Mouse (Mus musculus) neutrophil, adult 5-6 weeks (primary cell): ENCODE data around the gene 9230110F15Rik. TPM values are rescaled to one million over a fixed set of nuclear protein-coding genes. Genes with fewer than 3 reads are reported as not detected.
"Not testable (repeated sequence)": the region's sequence is repeated elsewhere in the genome, so short reads cannot be mapped to it uniquely, and the experiment has no call there.

Source experiments
- ATAC-seq: fragments of 151-379, 151-347 bp; 2 replicates; pipeline ENCODE4 v1.8.0; 2017; ENCODE audit warnings: mild to moderate bottlenecking, moderate TSS enrichment; ENCODE audit not compliant: insufficient number of reproducible peaks, poor library complexity, low FRiP score, severe bottlenecking; ENCODE audit errors: extremely low read depth
- total RNA-seq: library from RNA; stranded (forward); fragments of 200-1000 nt; gene quantifications from 2 replicates; pipeline ENCODE4 v1.2.3, GENCODE M21; 2017

The 9230110F15Rik gene
- total RNA-seq: not detected in 2 replicates

DNA sequence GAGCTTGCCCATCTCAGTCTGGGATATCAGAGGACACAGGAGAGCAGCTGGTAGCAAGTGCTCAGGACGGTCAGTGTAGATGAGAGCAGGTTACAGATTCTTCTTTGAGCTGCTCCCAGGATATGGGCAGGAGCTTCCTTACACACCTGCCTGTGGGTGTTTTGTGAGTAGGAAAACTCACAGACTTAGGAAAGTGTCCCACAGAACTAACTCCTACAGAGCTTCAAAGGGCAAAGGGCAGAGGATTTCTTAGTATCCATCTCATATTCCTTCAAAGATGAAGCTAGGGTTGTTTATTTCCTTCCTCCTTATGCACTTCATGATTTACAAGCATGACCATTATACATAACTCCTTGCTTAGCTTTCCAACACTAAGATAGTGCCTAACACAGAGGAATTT is at the start of gene 9230110F15Rik:
TSS of gene 9230110F15Rik (minus strand) at position 101 of the 400 bp plus-strand sequence.
- ATAC-seq: no peak

DNA sequence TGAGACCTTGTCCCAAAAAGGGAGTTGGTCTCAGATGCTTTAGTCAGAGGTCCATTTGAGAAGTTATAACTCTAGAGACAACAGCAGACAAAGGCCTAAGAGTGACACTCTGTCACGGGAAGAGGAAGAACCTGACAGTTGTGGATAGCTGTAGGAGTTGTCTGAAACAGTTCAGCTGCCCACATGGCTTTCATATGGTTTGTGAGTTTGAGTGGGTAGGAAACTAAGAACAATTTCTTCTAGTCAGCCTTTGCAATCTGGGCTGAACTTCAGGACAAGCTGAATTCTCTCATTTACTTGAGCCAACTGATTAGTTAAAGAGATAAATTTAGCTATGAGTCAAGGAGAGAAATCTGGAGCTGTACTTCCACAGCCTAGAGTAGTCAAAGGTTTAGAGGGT is 49.2 kb upstream of the 9230110F15Rik start:
- ATAC-seq: not testable (repeated sequence)

GRCm38 (mm10) chr9:35817881-35818280 is 26.1 kb downstream of the 9230110F15Rik start:
- ATAC-seq: not testable (repeated sequence)

- ATAC-seq: no peak
Observed at GRCm38 (mm10) chr9:35798146-35798545, 45.8 kb downstream of the 9230110F15Rik start.

DNA sequence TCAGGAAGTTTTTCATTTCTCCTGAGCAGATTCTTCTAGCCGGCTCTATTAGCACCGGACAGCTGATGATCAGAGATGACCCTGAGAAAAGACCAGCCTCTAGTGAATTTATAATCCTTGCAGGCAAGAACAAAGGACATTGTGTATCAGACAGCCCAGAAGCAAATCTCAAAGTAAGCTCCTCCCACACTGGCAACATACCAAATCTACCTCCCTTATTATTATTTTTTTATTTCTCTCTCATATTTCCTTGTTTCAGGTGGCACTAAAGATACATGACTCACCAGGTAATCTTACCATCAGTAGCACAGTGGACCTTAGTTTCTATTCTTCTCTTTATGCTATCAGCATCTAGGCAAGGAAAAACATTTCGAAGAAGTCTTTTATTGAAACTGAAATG is 53.9 kb downstream of the 9230110F15Rik start, which contains the start of the genes Gm27235 and D730048I06Rik:
TSS of gene Gm27235 (minus strand) at position 101 of the 400 bp plus-strand sequence.
TSS of gene D730048I06Rik (minus strand) at position 112 of the 400 bp plus-strand sequence.
- ATAC-seq: no peak

Other genes with a start within 250 kb of the 9230110F15Rik start
- not detected in 2 replicates for gene Pate4, start 232.2 kb downstream of the 9230110F15Rik start, total RNA-seq
- gene Pate3, start 195.9 kb downstream of the 9230110F15Rik start, total RNA-seq: not detected in 2 replicates
- gene Pate1, start 156.8 kb downstream of the 9230110F15Rik start, total RNA-seq: not detected in 2 replicates
- gene Gm17677, start 103.1 kb downstream of the 9230110F15Rik start, total RNA-seq: not detected in 2 replicates
- gene Gm17727, start 66.0 kb downstream of the 9230110F15Rik start, total RNA-seq: not detected in 2 replicates
- gene Gm27235, start 54.0 kb downstream of the 9230110F15Rik start, total RNA-seq: not detected in 2 replicates
- gene D730048I06Rik, start 54.0 kb downstream of the 9230110F15Rik start, total RNA-seq: not detected in 2 replicates
- gene 9230113P08Rik, start 64.3 kb upstream of the 9230110F15Rik start, total RNA-seq: not detected in 2 replicates